Mouse (Mus musculus) myocyte (in vitro differentiated cells): ENCODE results near the gene Creb3l2. TPM values are rescaled to one million over a fixed set of nuclear protein-coding genes. Genes with fewer than 3 reads are reported as not detected.

Experiments used
- H3K27me3 ChIP-seq: one replicate; pipeline ENCODE4 v1.6.1; 2011; ENCODE audit not compliant: control insufficient read depth, insufficient read depth, insufficient read length
- H3K36me3 ChIP-seq: one replicate; pipeline ENCODE4 v1.6.1; 2011; ENCODE audit not compliant: control insufficient read depth, insufficient read depth
- H3K4me2 ChIP-seq: one replicate; pipeline ENCODE4 v1.6.1; 2011; ENCODE audit warnings: low read depth, control low read depth
- H3K4me3 ChIP-seq: one replicate; pipeline ENCODE4 v1.5.1; 2011; ENCODE audit warnings: mild to moderate bottlenecking, control low read depth, moderate library complexity
- H3K79me2 ChIP-seq: one replicate; pipeline ENCODE4 v1.6.1; 2011; ENCODE audit not compliant: control insufficient read depth, insufficient read depth
- H3ac ChIP-seq: one replicate; pipeline ENCODE4 v1.6.1; 2011; ENCODE audit not compliant: control insufficient read depth, insufficient read length
- CEBPB ChIP-seq: IDR thresholded peaks from 2 replicates; pipeline ENCODE4 v1.6.1; 2011; ENCODE audit warnings: mild to moderate bottlenecking, moderate library complexity; ENCODE audit not compliant: poor library complexity, insufficient read depth, severe bottlenecking
- E2F4 ChIP-seq: IDR thresholded peaks from one replicate; pipeline ENCODE4 v1.6.1; 2011; ENCODE audit warnings: mild to moderate bottlenecking, control low read depth, moderate library complexity; ENCODE audit not compliant: insufficient read depth
- MAX ChIP-seq: IDR thresholded peaks from one replicate; pipeline ENCODE4 v1.6.1; 2011; ENCODE audit warnings: low read depth, mild to moderate bottlenecking, control low read depth
- MYOD1 ChIP-seq, 3 experiments: IDR thresholded peaks; one replicate each; pipeline ENCODE4 v1.6.1; 2011; ENCODE audit warnings: control low read depth in 2 of 3, low read depth in 2 of 3, mild to moderate bottlenecking in 2 of 3, moderate library complexity in 1 of 3; ENCODE audit not compliant: insufficient read length in 2 of 3, control insufficient read depth in 1 of 3
- MYOG ChIP-seq, 3 experiments: IDR thresholded peaks; one replicate each; pipeline ENCODE4 v1.6.1; 2011; ENCODE audit warnings: control low read depth in 2 of 3, low read depth in 2 of 3, mild to moderate bottlenecking in 2 of 3; ENCODE audit not compliant: insufficient read length in 2 of 3, control insufficient read depth in 1 of 3, insufficient read depth in 1 of 3
- POLR2A ChIP-seq: IDR thresholded peaks from one replicate; pipeline ENCODE4 v1.6.1; 2011; ENCODE audit warnings: low read depth, mild to moderate bottlenecking, control low read depth, moderate library complexity; ENCODE audit not compliant: insufficient read length
- POLR2AphosphoS2 ChIP-seq: IDR thresholded peaks from one replicate; pipeline ENCODE4 v1.6.1; 2011; ENCODE audit warnings: low read depth, control low read depth; ENCODE audit not compliant: insufficient read length
- REST ChIP-seq: IDR thresholded peaks from one replicate; pipeline ENCODE4 v1.6.1; 2011; ENCODE audit warnings: mild to moderate bottlenecking, control low read depth, moderate library complexity; ENCODE audit not compliant: insufficient read depth, insufficient read length
- SRF ChIP-seq: IDR thresholded peaks from one replicate; pipeline ENCODE4 v1.6.1; 2011; ENCODE audit warnings: low read depth; ENCODE audit not compliant: control insufficient read depth, insufficient read length
- TCF12 ChIP-seq: IDR thresholded peaks from one replicate; pipeline ENCODE4 v1.6.1; 2011; ENCODE audit warnings: mild to moderate bottlenecking, control low read depth; ENCODE audit not compliant: poor library complexity, insufficient read depth, severe bottlenecking
- TCF3 ChIP-seq: IDR thresholded peaks from one replicate; pipeline ENCODE4 v1.6.1; 2011; ENCODE audit warnings: low read depth, control low read depth; ENCODE audit not compliant: insufficient read length
- USF1 ChIP-seq: IDR thresholded peaks from one replicate; pipeline ENCODE4 v1.6.1; 2011; ENCODE audit warnings: low read depth, mild to moderate bottlenecking, control low read depth, moderate library complexity
- polyA plus RNA-seq: library from polyadenylated mRNA; unstranded; fragments of >200 nt; fragmentation: generic; extraction: Trizol; gene quantifications from one replicate; pipeline ENCODE4 v1.2.1, GENCODE M21; 2012; ENCODE audit warnings: missing spikeins

The Creb3l2 gene
- polyA plus RNA-seq, 1 experiment: 11.2 TPM

- Histone ChIP-seq H3K4me2 (no peak overlapping the region), H3K4me3 (no peak overlapping the region), H3K27me3 (no peaks in the 10 kb centered on the region), H3K79me2 (peaks cover 22% of the 10 kb centered on the region), H3K36me3 (no peaks in the 10 kb centered on the region), H3ac (no peak overlapping the region)
- TF ChIP-seq MYOG (IDR thresholded peaks at IDR 0.05; ENCODE audit: control insufficient read depth in 1 of 3, insufficient read depth in 1 of 3, insufficient read length in 2 of 3, low read depth in 2 of 3) (no peak), E2F4 (no peak), REST (no peak), POLR2A (no peak), CEBPB (no peak), TCF12 (no peak), SRF (no peak), MAX (no peak), TCF3 (no peak), USF1 (no peak), MYOD1 (IDR thresholded peaks at IDR 0.05; ENCODE audit: control insufficient read depth in 1 of 3, insufficient read length in 2 of 3, low read depth in 2 of 3) (no peak), POLR2AphosphoS2 (no peak)
These were observed 49.7 kb downstream of the Creb3l2 start for GRCm38 (mm10) chr6:37392262-37392661.

DNA sequence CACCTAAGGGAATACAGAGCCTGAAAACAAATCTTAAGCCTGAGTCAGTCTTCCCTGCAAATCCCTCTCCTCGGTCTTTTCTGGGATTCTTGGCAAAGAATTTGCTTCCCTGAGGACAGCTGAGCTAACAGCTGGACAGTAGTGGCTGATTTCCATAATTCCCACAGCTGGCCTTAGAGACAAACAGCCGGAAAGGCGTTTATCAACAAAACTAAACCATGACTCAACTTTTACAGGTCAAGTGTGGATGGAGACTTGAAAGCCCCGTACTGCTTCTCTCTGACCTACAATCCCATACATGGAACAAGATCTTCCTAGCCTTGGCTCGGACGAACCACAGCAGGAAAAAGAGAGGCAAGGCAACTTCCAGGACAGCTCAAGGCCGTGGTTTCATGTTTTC, 50.6 kb downstream of the Creb3l2 start:
- Histone ChIP-seq H3K4me3 (no peak overlapping the region), H3K27me3 (no peaks in the 10 kb centered on the region), H3K4me2 (peak overlapping the region; percentile 57), H3K36me3 (no peaks in the 10 kb centered on the region), H3K79me2 (peaks cover 15% of the 10 kb centered on the region), H3ac (no peak overlapping the region)
- TF ChIP-seq POLR2A (no peak), MAX (no peak), TCF3 (no peak), USF1 (no peak), TCF12 (peak; percentile 67), POLR2AphosphoS2 (no peak), SRF (no peak), CEBPB (no peak), E2F4 (no peak), MYOD1 (IDR thresholded peaks at IDR 0.05; ENCODE audit: control insufficient read depth in 1 of 3, insufficient read length in 2 of 3, low read depth in 2 of 3) (peak in 2 of 3 experiments; percentile 61 to 82), REST (no peak), MYOG (IDR thresholded peaks at IDR 0.05; ENCODE audit: control insufficient read depth in 1 of 3, insufficient read depth in 1 of 3, insufficient read length in 2 of 3, low read depth in 2 of 3) (peak in 1 of 3 experiments; percentile 35)

DNA sequence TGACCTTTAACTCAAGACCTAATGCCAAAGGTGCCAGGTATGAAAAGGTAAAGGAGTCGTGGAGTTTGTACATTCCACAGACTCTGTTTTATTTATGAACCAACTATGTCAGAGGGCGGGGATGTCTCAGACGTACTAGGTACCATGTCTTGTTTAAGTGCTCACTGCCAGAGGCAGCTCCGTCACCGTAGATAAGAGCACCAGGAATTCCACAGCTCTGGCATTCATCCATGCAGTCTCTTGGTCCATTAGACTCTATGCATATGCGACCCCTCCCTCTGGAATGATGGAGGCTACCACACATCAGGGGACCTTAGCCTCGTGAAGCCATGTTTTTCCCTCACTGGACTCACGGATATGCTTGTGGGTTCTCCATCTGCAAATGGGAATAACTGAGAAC, 53.0 kb downstream of the Creb3l2 start:
- H3K4me2 ChIP-seq: no peak overlapping the region
- TF ChIP-seq CEBPB (no peak), POLR2AphosphoS2 (no peak), MYOG (IDR thresholded peaks at IDR 0.05; ENCODE audit: control insufficient read depth in 1 of 3, insufficient read depth in 1 of 3, insufficient read length in 2 of 3, low read depth in 2 of 3) (no peak), TCF3 (no peak), MAX (no peak), E2F4 (no peak), MYOD1 (IDR thresholded peaks at IDR 0.05; ENCODE audit: control insufficient read depth in 1 of 3, insufficient read length in 2 of 3, low read depth in 2 of 3) (no peak), TCF12 (no peak), SRF (no peak), USF1 (no peak), REST (no peak), POLR2A (no peak)
- peaks cover 14% of the 10 kb centered on the region for H3K79me2 ChIP-seq

DNA sequence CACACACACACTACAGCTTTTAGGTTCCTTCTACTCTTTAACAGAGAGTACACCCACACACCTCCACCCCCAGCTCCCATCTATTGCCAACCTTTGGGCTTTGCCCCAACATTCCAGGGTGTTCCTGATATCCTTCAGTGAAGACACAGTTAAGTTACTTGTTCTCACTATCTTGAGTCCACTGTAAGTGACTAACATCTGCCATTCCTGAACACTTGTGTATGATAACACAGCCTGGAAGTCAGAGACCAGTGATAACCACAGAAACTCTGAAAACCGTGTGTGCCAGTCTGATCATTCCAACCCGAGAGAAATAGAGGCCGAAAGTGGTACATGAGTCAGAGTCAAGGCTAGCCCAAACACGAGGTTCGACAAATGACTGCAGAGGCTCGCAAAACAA, 53.4 kb downstream of the Creb3l2 start:
- no peak overlapping the region for H3K4me2 ChIP-seq
- TF ChIP-seq MYOD1 (IDR thresholded peaks at IDR 0.05; ENCODE audit: control insufficient read depth in 1 of 3, insufficient read length in 2 of 3, low read depth in 2 of 3) (no peak), TCF12 (no peak), POLR2A (no peak), MYOG (IDR thresholded peaks at IDR 0.05; ENCODE audit: control insufficient read depth in 1 of 3, insufficient read depth in 1 of 3, insufficient read length in 2 of 3, low read depth in 2 of 3) (no peak), MAX (no peak), USF1 (no peak), POLR2AphosphoS2 (no peak), SRF (no peak), CEBPB (no peak), TCF3 (no peak), REST (no peak), E2F4 (no peak)

More for the DNA sequence above, 53.0 kb downstream of the Creb3l2 start:
- H3K27me3 ChIP-seq: no peaks in the 10 kb centered on the region
- no peak overlapping the region for H3K4me3 ChIP-seq
- H3K36me3 ChIP-seq: no peaks in the 10 kb centered on the region
- H3ac ChIP-seq: no peak overlapping the region

More for the DNA sequence above, 53.4 kb downstream of the Creb3l2 start:
- H3K27me3 ChIP-seq: no peaks in the 10 kb centered on the region
- H3K79me2 ChIP-seq: peaks cover 14% of the 10 kb centered on the region
- no peak overlapping the region for H3ac ChIP-seq
- H3K36me3 ChIP-seq: no peaks in the 10 kb centered on the region
- no peak overlapping the region for H3K4me3 ChIP-seq
